Mouse (Mus musculus): Measurements from ENCODE around the gene Xrcc5.

Gene Xrcc5

DNA sequence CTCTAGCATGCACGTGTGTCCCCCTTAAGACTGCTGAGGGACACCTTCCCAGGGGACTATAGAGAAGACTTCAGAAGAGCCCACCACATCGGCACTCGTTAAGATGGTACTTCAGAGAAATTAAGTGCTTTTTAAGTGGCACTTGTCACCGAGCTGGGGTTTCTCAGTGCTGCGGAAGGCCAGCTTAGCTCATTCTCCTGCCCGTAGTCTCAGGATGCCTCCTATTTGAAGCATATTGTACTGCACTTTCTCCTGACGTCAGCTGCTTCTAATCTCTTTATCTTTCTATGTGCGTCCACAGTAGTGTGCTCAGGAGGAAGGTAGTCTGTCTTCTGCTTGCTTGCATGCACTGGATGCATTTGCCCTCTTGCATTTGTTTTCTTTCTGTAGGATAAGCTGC is 9.2 kb downstream of the Xrcc5 start:
- no peak for DNase-seq

DNA sequence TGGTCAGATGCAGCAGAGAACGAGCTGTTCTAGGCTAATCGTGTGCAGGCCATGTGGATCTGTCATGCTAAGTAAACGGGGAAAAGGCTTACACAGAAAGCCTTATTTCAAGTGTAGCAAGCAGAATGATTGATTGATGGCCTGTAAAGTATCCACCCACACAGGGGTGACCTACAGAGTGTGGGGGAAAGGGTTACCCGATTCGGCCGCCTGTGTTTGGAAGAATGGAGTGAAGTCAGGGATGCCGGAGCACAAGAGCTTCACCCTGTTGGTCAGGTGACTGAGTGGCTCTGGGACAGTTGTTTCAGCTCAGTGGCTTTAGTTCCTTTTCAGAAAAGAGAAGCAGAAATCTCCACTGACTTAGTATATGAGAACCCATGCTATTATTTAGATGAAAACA is 9.7 kb downstream of the Xrcc5 start:
- DNase-seq, result no peak

DNA sequence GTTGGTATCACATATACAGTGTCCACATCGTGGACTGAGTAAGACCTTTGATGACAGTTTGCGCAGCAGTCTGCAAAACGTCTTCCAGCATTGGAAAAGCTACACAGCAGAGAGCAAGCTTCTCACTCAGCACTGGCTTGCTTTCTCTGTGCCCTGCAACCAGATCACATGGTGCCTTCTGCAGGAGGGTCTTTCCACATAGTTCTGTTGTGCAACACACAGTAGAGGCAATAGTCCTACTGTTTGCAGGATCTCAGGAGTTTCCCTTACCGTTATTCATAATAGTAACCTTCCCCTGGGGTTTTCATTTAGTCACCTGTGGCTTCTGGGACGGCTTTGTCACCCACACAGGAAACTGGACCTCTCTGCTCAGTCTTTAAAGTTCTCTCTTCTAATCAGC is 13.5 kb downstream of the Xrcc5 start:
- DNase-seq, result peak in 1 of 2 experiments; percentile 22

DNA sequence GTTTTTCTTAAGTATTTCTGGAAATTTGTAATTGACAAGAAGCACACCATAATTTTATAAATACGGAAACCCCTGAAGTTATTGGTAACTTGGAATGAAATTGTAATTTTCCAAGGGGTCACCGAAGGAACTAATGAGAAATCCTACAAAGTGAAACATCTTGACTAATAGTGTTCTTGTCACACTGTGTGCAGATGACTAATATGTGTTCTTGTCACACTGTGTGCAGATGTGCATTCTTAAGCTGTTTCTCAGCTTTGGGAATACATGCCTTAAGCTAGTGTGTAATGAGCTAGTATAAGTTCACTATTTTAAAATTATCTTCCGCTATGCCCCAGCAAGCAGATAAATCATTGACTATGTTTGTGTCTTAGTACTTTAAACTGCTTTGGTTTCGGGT is 16.0 kb downstream of the Xrcc5 start:
- DNase-seq, result no peak

DNA sequence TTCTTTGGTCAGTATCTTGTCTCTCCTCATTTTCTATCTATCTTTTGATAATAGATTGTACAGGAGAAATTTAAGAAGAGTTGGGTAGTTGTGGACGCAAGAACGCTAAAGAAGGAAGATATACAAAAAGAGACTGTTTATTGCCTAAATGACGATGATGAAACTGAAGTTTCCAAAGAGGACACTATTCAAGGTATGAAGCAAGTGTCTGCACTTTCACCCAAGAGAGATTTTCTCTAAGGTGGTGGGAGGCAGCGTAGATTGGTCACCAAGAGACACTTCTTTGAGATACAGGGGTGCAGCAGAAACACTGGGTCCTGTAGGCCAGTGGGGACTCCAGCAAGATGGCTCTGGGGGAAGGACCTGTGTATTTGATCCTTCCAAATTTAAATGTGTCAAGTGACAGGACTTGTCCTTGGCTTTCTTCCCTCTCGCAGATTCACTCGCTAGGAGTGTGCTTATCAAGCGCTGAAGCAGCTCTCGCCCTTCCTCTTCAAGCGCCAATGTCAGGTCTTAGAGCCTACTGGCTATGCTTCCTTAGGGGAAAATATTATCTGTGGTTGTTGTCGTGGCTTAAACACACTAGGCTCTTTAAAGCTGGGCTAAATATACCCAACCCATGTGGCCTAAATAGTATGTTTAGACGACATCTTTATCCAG is 19.1 kb downstream of the Xrcc5 start:
- no peak for DNase-seq

DNA sequence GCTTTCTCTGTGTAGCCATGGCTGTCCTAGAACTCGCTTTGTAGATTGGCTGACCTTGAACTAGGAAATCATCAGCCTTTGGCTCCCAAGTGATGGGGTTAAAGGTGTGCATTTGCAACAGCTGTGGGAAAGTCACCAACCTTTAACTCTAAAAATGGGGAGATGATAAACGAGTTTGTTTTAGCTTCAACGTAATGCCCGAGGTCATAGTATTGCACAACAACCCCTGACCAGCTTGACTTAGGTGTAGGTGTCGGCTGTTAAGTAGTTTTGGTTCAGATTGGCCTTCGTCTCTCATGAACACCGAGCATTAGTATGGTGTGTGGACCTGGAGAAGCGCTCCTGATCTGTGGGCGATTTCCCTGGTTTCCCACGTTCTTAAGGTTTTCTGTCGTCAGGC is 27.6 kb downstream of the Xrcc5 start:
- DNase-seq, result no peak

DNA sequence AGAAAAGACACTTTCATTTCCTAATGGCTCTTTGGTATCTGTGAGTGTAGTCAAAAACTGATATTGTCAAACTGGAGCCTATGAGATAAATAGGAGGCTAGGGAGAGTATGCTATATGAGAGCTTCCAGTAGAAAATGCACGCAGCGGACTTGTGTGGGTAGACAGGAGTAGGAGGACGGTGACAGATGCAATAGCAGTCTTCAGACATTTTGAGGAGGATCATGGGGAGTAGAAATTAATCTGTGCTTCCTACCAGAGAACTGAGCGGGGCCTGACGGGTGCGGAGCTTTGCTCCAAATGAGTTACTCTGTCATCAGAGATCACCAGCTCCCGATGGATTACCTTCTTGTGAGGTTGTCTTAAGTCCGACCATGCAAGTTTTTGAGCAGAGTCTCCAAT is 29.6 kb downstream of the Xrcc5 start:
- DNase-seq, result no peak

DNA sequence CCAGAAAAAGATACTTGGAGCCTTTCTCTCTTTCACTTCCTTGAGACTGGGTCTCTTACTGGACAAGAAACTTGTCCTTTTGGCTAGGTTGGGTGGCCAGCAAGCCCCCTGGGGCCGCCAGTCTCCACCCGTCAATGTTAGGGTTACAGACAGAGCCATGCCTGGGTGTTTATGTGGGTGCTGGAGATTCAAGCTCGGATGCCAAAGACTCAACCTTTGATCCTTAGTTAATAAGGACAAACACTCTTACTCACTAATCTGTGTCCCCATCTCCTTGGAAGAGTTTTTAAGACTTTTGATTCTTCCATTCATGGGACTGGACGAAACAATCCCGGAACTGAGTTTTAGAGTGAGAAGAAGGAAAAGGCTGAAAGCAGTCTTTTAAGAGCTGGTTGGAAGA is 31.1 kb downstream of the Xrcc5 start:
- no peak for DNase-seq

DNA sequence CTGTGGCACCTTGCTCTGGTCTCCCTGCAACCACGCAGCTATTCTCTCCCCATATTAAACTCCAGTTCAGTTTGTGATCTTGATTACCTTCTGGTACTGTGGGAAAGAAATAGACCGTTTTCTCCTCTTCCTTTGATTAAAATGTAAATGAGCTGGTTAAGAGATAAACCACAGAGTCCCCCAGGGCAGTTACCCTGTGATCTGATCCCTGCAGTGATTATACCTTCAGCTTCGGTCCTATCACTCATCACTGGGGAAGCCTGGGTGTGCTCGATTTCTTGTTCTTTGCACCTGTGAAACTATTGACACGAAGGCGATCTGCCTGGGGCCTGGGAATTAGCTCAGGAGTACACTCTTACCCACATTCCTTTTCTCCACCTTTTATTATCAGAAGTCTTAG is 40.7 kb downstream of the Xrcc5 start:
- DNase-seq, result no peak

DNA sequence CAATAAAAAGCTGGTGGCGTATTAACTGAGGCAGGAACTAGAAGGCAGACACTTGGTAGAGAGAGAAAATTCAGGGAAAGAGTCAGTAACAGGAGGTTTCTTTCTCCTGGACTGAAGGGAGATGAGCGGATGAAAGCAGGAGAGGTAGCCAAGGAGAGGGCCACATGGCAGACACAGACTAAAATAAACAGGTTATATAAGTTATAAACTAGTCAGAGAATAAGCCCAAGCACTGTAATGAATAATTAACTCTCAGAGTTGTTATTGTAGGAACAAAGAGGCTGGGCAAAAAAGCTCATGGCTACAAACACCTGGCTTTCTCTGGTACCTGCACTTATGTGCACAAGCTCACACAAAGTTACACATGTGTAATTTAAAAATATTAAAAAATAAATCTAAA is 47.6 kb downstream of the Xrcc5 start:
- DNase-seq, result no peak

DNA sequence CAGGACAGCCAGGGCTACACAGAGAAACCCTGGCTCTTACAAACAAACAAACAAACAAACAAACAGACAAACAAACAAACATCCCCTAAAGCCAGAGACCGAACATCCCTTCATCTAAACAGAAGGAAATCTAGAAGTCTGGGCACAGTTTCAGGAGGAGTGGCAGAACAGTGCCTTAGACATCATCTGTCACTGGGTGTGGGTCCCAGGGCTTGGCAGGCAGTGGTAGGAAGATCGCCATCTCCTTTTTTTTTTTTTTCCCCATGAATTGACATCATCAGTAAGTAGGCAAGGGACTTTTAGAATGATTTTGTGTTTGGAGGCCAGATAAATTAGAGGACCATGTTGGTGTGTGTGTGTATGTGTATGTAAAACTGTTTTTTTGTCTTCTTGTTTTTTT is 51.0 kb downstream of the Xrcc5 start:
- DNase-seq, result no peak

DNA sequence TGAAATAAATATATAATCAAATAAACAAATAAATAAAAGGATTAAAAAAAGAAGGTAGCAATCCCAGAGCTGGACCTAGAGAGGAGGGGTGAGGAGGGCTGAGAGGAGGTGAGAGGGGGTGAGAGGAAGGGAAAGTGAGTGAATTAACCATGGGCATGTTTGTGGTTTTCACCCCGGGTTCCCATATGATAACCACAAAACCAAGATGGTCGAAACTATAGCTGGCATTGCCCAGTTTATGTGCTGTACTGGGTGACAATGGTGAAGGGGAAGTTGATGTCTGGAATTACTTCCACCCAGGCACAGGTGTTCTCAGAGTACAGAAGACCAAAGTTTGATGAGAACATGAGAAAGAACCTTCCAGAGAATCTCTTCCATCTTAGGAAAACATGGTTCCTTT is 52.2 kb downstream of the Xrcc5 start:
- no peak for DNase-seq

DNA sequence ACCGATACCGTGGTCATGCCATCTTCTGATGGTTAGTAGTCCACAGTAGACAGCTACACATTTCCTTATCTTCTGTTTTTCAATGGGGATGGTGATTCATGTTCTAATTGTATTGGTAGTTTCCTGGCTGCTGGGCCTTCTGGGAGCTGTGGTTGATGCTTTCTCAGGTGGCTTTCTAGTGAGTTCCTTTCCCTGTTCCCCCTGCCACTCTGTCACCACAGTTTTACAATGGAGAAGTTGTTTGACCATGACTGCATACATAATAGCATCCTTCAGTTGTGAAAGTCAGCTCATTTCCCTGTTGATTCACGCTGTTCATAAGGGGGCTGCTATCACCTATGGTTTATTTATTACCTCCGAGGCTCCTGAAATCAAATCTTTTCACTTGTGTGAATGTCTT is 53.6 kb downstream of the Xrcc5 start:
- no peak for DNase-seq

DNA sequence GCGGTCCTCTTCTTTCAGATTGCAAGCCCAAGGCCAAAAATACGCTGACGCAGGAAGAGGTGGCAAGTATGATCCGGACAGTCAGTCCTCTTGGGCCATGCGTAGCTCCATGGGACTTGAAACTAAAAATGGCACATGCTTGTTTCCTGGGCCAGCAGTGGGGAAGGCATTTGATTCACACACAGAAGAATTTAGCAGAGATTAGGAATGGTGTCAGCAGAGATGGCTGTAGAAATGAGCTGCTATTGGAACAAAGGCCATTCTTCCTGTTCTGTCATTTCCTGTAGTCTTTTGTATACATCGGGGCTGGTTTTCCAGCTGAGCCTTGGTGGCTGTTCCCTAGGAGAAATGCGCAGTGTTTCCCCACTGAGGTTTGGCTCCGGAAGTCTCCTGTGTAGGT is 57.4 kb downstream of the Xrcc5 start:
- DNase-seq, result no peak

DNA sequence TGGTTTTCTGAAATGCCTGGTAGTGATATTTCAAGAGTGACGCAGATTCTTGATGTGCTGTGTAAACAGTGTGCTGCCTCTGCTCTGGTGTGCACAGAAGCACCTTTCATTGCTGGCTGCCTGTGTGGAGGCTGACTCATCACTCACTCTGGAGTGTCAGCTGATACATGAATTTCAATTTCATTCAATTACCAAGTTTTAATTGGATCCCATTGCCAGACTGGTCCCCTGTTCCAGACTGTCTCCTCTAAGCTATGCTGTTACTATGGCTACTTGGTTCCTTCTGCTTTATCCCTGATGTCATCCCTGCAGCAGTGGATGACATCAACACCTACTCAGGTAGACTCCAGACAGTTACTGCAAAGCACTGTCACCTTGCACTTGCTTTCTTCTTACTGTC is 65.3 kb downstream of the Xrcc5 start:
- DNase-seq, result no peak

DNA sequence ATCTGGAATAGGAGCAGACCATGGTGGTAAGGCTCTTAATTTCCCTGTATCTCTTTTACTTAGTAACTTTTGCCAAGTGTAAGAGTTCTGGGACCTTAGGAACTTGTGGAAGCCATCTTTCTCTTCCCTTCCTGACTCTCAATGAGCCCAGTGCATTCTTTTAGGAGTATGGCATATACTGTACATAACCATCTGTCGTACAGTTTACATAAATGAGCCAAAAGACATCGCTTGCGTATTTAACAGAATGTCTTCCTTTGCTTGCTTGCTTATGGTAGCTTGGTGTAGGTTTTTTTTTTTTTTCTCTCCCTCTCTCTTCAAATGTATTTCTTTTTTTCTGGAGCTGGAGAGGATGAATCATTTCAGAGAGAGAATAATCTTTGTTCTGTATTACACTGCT is 65.7 kb downstream of the Xrcc5 start:
- no peak for DNase-seq

DNA sequence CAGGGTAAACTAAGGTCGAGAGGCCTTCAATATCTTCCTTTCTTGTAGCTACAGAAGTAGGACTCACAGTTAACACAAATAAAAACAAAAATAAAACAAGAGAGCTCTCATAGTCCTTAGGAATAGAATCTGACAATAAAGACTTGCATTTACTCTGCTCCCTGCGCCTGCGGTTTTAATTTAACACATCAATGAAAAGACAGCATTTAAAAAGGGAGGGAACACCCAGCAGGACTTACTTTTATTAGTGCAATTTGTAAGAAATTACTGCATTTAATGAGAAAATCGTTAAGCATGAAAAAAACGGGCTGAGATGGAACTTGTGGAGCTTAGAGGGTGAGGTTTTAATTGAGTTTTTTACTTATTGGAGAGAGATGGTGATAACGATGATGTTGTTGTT is 66.4 kb downstream of the Xrcc5 start:
- DNase-seq, result no peak

DNA sequence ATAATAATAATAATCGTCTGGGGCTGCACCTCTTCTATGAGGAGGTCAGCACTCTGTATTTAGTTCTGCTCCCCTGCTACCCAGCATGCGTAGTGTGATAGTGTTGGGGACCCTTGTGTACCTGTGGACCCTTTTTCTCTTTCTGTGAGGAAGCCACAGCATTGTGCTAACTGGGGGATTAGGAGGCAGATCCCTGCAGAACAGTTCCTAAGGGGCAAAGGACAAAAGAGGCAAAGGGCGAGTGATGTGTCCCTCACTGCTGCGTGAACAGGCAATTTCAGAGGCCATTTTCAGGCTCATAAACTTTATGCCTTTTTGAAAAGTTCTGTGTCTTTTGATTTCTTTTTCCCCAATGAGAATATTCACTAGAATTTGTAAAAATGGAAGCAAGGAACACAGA is 66.8 kb downstream of the Xrcc5 start:
- DNase-seq, result no peak

DNA sequence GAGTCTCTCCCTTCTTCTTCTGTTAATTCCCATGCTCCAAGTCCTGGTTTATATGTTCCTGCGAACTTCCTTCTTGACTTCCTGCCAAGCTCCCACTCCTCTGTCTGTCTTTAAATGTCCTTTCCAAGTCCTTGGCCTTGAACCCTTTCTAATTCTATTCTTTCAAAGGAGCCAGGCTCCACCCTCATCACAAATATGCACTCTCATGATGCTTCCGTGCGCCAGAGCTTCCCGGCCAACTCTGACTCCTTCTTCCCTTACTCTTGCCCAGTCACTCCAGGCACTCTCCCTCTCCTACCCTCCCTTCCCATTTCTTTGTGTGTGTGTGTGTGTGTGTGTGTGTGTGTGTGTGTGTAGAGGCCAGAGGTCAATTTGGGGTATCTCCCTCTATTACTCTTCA is 70.9 kb downstream of the Xrcc5 start:
- DNase-seq, result no peak

DNA sequence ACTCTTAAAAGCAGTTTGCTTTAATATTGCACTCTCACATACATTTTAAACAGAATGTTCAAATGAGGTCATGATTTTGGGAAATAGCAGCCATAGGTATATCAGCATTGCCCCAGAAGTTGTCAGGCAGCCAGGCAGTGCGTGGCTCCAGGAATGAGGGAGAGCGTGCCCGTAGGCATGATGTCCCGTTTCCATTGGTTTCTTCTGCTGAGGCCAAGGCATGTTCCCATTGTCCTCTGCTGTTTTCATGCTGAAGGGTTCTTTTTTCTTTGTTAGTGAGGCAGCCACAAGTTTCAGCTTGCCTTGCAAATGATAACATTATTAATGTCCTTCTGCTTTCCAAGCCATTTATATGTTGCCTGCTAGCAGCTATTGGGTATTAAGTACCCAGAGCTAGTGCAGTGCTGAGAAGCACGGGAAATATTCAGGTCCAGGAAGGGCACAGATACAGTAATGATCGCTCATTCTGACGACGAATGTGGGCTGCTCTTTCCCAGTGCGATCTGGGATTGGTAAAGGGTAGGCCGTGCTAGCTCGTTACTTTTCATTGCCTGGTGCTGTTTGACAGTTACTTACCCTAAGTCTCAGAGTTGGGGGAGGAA is 72.6 kb downstream of the Xrcc5 start:
- DNase-seq, result no peak

DNA sequence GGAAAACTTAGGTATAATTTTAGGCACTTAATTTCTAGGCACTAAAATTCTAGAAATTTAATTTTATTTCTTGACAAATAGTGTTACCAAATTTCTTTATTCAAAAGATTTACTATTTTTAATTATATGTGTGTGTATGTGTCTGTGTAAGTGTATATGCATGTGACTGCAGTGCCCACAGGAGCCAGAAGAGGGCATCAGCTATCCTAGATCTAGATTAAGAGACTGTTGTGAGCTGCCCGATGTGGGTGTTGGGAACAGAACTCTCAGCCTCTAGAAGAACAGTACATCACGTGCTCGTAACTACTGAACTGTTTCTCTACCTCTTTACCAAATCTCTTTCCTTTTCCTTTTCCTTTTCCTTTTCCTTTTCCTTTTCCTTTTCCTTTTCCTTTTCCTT is 73.3 kb downstream of the Xrcc5 start:
- DNase-seq, result no peak

DNA sequence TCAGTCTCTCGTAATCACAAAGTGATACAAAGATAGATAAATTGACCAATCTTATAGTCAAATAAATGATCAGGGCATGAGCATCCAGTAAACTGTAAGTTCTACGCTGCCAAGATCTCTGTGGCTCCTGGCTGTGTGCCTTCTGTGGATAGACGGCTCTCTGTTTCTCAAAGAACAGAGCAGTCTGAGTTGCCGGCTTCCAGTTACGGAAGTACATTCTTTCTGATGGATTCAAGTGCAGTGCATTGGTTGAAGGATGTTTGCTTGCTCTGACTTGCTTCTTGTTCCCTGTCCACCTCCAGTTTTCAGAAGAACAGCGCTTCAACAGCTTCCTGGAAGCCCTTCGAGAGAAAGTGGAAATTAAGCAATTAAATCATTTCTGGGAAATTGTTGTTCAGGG is 75.8 kb downstream of the Xrcc5 start:
- peak; percentile 13 to 26 for DNase-seq

DNA sequence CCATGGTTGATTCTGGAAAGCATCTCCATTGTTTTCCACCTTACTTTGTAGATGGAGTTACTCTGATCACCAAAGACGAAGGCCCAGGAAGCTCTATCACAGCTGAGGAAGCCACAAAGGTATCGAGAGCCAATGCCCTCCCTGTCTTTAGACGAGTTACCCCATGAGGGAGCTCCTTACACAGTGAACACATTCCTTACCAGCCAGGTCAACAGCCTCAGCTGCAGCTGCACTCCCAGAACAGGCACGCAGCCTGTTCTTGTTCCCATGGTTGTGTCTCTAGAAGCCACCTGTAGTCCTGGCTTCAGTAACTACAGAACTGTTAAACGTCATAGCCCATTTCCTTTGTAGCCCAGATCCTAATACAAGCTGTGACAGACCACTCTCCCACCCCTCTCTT is 76.4 kb downstream of the Xrcc5 start:
- peak in 1 of 2 experiments; percentile 29 for DNase-seq

DNA sequence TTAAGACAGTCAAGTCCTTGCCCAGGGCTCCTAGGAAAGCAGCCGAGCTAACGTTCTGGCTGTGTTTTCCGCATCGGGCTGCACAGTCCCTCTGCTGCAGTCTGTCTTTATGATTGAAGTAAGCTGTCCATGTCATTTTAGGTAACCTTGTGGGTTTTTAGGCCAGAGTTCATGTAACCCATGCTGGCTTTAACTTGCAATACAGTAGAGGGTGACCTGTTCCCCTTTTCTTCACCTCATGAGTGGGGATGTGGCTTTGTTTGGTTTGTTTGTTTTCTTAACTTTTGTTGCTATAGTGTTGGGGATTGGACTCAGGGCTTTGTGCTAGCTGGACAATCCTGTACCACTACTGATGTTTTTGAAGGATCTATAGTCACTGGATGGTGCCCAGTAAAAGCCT is 83.2 kb downstream of the Xrcc5 start:
- no peak for DNase-seq

DNA sequence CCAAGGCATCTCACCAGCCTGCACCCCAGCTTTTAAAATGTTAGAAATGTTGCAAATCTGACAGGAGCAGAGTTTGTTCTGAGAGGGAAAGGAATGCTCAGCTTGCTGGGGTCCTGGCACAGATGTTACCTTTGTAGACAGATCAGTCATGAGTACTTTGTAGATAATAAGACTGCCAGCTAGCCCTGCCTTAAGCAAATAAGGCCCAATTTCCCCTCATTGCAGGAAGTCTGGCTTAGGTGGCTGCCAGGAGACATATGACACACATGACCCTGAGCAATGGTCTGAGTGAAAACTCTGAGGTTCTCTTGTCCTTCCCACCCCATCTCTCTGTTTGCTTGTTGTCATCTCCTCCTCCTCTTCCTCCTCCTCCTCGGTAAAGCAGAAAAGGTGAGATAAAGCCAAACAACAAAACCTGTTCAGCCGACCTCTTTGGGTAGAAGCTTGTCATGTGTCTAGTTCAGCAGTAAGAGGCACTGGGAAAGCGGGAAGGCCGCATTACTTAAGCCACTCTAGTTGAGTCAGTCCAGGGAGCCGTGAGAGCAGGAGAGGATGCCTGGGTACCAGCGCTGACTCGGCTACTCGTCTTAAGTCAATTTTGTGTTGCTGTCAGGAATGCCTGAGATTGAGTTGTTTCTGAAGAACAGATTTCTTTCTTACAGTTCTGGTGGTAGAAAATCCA is 92.6 kb downstream of the Xrcc5 start:
- DNase-seq, result no peak

Measured in lung, postnatal 4 days (tissue).